ENCODE assay signal across 7 mouse cellular contexts in the genomic region with DNA sequence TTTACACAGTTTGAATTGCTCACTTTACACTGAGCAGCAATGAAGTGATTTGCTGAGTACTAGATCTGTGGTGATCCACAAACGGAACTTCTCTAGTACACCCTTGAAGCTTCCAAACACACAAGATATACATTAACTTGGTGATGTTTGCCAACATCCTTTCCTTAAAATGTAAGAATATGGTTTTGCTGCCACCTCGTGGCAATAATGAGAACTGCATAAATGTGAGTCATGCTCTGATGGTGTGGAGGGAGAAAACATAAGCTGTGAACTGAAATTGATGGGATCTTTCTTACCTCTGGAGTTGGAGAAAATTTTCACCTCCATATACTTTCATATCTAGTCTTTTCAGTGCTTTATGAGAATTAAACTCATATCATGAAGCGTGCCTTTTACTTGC. TPM values are rescaled to one million over a fixed set of nuclear protein-coding genes. Genes with fewer than 3 reads are reported as not detected.
DNase-seq lines count a peak whose midpoint lies in the region; ATAC-seq lines count a peak whose summit lies in the region.

No protein-coding gene starts in this region.

- no peak overlapping the region for H3K4me3 ChIP-seq in neural tube, embryonic 15.5 days (replicated peaks)
- H3K4me3 ChIP-seq in limb, embryonic 10.5 days: no peak overlapping the region

- peak; percentile 43 for DNase-seq in neural tube, embryonic 10.5 days (ENCODE audit: extremely low spot score, low spot score)
- peak; percentile 63 for DNase-seq in adipocyte (ENCODE audit: low spot score)
- peak; percentile 72 for DNase-seq in embryo, embryonic 10 days (ENCODE audit: low spot score)
- peak; percentile 10 to 25 for DNase-seq in kidney, adult 8-10 months
- peak; percentile 58 for DNase-seq in limb, embryonic 10.5 days (ENCODE audit: low spot score)
- peak; percentile 75 for DNase-seq in retina, embryonic 14.5 days (ENCODE audit: low spot score)

- no peak overlapping the region for H3K27ac ChIP-seq in neural tube, embryonic 15.5 days (replicated peaks)
- H3K27ac ChIP-seq in limb, embryonic 10.5 days: no peak overlapping the region

- no peaks in the 10 kb centered on the region for H3K27me3 ChIP-seq in neural tube, embryonic 15.5 days (replicated peaks)
- peaks cover 17% of the 10 kb centered on the region; the same call in 1 of the 2 replicates for H3K27me3 ChIP-seq in limb, embryonic 10.5 days (ENCODE audit: low read depth, poor library complexity, severe bottlenecking)

- H3K36me3 ChIP-seq in neural tube, embryonic 15.5 days: no peaks in the 10 kb centered on the region
- no peaks in the 10 kb centered on the region for H3K36me3 ChIP-seq in limb, embryonic 10.5 days

- ATAC-seq in neural tube, embryonic 15.5 days (ENCODE audit: low FRiP score): no peak

- no peaks in the 10 kb centered on the region for H3K9me3 ChIP-seq in neural tube, embryonic 15.5 days (replicated peaks)
- no peaks in the 10 kb centered on the region for H3K9me3 ChIP-seq in limb, embryonic 10.5 days (replicated peaks)

- no peak overlapping the region for H3K4me2 ChIP-seq in neural tube, embryonic 15.5 days

- H3K4me1 ChIP-seq in neural tube, embryonic 15.5 days: no peaks in the 10 kb centered on the region
- no peaks in the 10 kb centered on the region for H3K4me1 ChIP-seq in limb, embryonic 10.5 days

- WGBS in neural tube, embryonic 15.5 days: 13% methylated on average over 3 of the region's 3 CpGs
- 11% methylated on average over 3 of the region's 3 CpGs for WGBS in limb, embryonic 10.5 days

- no peak overlapping the region for H3K9ac ChIP-seq in neural tube, embryonic 15.5 days (replicated peaks)

RNA-seq across cellular contexts. Expression of gene Bex3, which starts 51.6 kb away (rescaled TPM):
- 733 and 798 TPM in 2 replicates for polyA plus RNA-seq in neural tube, embryonic 15.5 days (2015; fragmentation: Nextera tagmentation; extraction: Ambion mirVana)
- polyA plus RNA-seq in limb, embryonic 10.5 days (2016; fragmentation: Nextera tagmentation; extraction: Ambion mirVana): 633 and 675 TPM in 2 replicates

Comparison
In these comparisons a context has a peak if more than half of its experiments do, and no peak if none do; other contexts are left out.
1. DNase-seq: peak in every context shown above with its lines; median percentile 75 in retina, embryonic 14.5 days; 72 in embryo, embryonic 10 days; 63 in adipocyte; 58 in limb, embryonic 10.5 days; 43 in neural tube, embryonic 10.5 days; 18 in kidney, adult 8-10 months.